Mouse (Mus musculus) heart, embryonic 14.5 days (tissue): ENCODE data around the gene Lmo7. TPM values are rescaled to one million over a fixed set of nuclear protein-coding genes. Genes with fewer than 3 reads are reported as not detected.

Experiments
- ATAC-seq: fragments of 200-750 bp; cut with Nextera tagmentation; 2 replicates; pipeline ENCODE4 v1.8.0; 2017; ENCODE audit warnings: low read depth, moderate TSS enrichment; ENCODE audit not compliant: insufficient number of reproducible peaks, insufficient read depth, low FRiP score
- H3K27ac ChIP-seq, 2 experiments: fragments of 200-500 bp in 1 of 2; fragments of 300-500 bp in 1 of 2; sonication (generic) in 1 of 2; replicated peaks in 1 of 2; 2 replicates each; pipeline ENCODE4 v1.5.1; 2012 to 2014; ENCODE audit warnings: low read depth in 2 of 2, low read length in 2 of 2, control low read depth in 1 of 2, mild to moderate bottlenecking in 1 of 2, mixed read lengths in 1 of 2; ENCODE audit not compliant: control insufficient read depth in 1 of 2, insufficient read depth in 1 of 2
- H3K27me3 ChIP-seq: fragments of 300-500 bp; sonication (generic); 2 replicates; pipeline ENCODE4 v1.6.1; 2014; ENCODE audit warnings: mild to moderate bottlenecking, low read length, control low read depth; ENCODE audit not compliant: control insufficient read depth, insufficient read depth
- H3K36me3 ChIP-seq: fragments of 300-500 bp; sonication (generic); 2 replicates; pipeline ENCODE4 v1.6.1; 2014; ENCODE audit warnings: mild to moderate bottlenecking, control low read depth, low read length, mixed read lengths; ENCODE audit not compliant: control insufficient read depth, insufficient read depth
- H3K4me1 ChIP-seq, 2 experiments: fragments of 200-500 bp in 1 of 2; fragments of 300-500 bp in 1 of 2; sonication (generic) in 1 of 2; 2 replicates each; pipeline ENCODE4 v1.6.1; 2012 to 2014; ENCODE audit warnings: low read length in 2 of 2, control low read depth in 1 of 2, mixed read lengths in 1 of 2; ENCODE audit not compliant: control insufficient read depth in 2 of 2, insufficient read depth in 2 of 2
- H3K4me2 ChIP-seq: fragments of 300-500 bp; sonication (generic); 2 replicates; pipeline ENCODE4 v1.6.1; 2014; ENCODE audit warnings: mild to moderate bottlenecking, low read length
- H3K4me3 ChIP-seq, 2 experiments: fragments of 200-500 bp in 1 of 2; fragments of 300-500 bp in 1 of 2; sonication (generic) in 1 of 2; 2 replicates each; pipeline ENCODE4 v1.5.1; 2012 to 2014; ENCODE audit warnings: low read length in 2 of 2, mild to moderate bottlenecking in 2 of 2, control low read depth in 1 of 2, low read depth in 1 of 2, moderate library complexity in 1 of 2; ENCODE audit not compliant: control insufficient read depth in 1 of 2, insufficient read depth in 1 of 2
- H3K9ac ChIP-seq: fragments of 300-500 bp; sonication (generic); 2 replicates; pipeline ENCODE4 v1.6.1; 2014; ENCODE audit warnings: mild to moderate bottlenecking, low read length
- H3K9me3 ChIP-seq: fragments of 300-500 bp; sonication (generic); 2 replicates; pipeline ENCODE4 v1.6.1; 2016; ENCODE audit warnings: low read length, control low read depth; ENCODE audit not compliant: control insufficient read depth
- whole genome bisulfite sequencing: fragments of 180-500 bp; shearing (Covaris S2); extraction: QIAGEN DNeasy Blood & Tissue Kit; methylation state at CpG from one replicate; pipeline ENCODE4 v1.1.7; 2014; 5-methylcytosine and 5-hydroxymethylcytosine counted together
- polyA plus RNA-seq: library from polyadenylated mRNA; unstranded; fragments of >200 nt; fragmentation: Nextera tagmentation; extraction: Ambion mirVana; gene quantifications from 2 replicates; pipeline ENCODE4 v1.2.1, GENCODE M21; 2014

Lmo7 gene
- polyA plus RNA-seq, 1 experiment from 2014 or later, result 241 TPM

GRCm38 (mm10) chr14:101973171-101973570 is 243.4 kb downstream of the Lmo7 start:
- H3K4me2 ChIP-seq, result no peak overlapping the region
- no peaks in the 10 kb centered on the region for H3K27me3 ChIP-seq
- ATAC-seq, result no peak
- no peaks in the 10 kb centered on the region for H3K36me3 ChIP-seq
- no peaks in the 10 kb centered on the region for H3K9me3 ChIP-seq
- no peak overlapping the region for H3K4me3 ChIP-seq
- no peaks in the 10 kb centered on the region for H3K4me1 ChIP-seq
- H3K9ac ChIP-seq, result no peak overlapping the region
- H3K27ac ChIP-seq, result no peak overlapping the region
- WGBS, result 66% methylated on average over 6 of the region's 6 CpGs

- Histone ChIP-seq H3K36me3 (no peaks in the 10 kb centered on the region), H3K4me3 (no peak overlapping the region), H3K27me3 (no peaks in the 10 kb centered on the region), H3K9me3 (no peaks in the 10 kb centered on the region), H3K4me1 (no peaks in the 10 kb centered on the region), H3K4me2 (no peak overlapping the region), H3K27ac (no peak overlapping the region), H3K9ac (no peak overlapping the region)
- ATAC-seq, result no peak
- 81% methylated on average over 11 of the region's 11 CpGs for WGBS
Observed at GRCm38 (mm10) chr14:101976021-101976685, 246.4 kb downstream of the Lmo7 start.

Other genes with a start within 250 kb of the Lmo7 start
- gene Tbc1d4, start 120.8 kb upstream of the Lmo7 start, polyA plus RNA-seq, result 20.5 and 23.9 TPM in 2 replicates
- gene Commd6, start 89.3 kb upstream of the Lmo7 start, polyA plus RNA-seq, result 79.4 and 91.8 TPM in 2 replicates
- 95.6 and 97.6 TPM in 2 replicates for gene Uchl3, start 76.0 kb upstream of the Lmo7 start, polyA plus RNA-seq
- gene Gm9922, start 143 bp upstream of the Lmo7 start, polyA plus RNA-seq, result 3.8 and 5.3 TPM in 2 replicates